Mouse (Mus musculus): Measurements from ENCODE around the gene Erlin1. TPM values are rescaled to one million over a fixed set of nuclear protein-coding genes. Genes with fewer than 3 reads are reported as not detected.

Gene Erlin1
- polyA plus RNA-seq (2014; fragmentation: Nextera tagmentation; extraction: Ambion mirVana), result 12.2 and 13.9 TPM in 2 replicates

DNA sequence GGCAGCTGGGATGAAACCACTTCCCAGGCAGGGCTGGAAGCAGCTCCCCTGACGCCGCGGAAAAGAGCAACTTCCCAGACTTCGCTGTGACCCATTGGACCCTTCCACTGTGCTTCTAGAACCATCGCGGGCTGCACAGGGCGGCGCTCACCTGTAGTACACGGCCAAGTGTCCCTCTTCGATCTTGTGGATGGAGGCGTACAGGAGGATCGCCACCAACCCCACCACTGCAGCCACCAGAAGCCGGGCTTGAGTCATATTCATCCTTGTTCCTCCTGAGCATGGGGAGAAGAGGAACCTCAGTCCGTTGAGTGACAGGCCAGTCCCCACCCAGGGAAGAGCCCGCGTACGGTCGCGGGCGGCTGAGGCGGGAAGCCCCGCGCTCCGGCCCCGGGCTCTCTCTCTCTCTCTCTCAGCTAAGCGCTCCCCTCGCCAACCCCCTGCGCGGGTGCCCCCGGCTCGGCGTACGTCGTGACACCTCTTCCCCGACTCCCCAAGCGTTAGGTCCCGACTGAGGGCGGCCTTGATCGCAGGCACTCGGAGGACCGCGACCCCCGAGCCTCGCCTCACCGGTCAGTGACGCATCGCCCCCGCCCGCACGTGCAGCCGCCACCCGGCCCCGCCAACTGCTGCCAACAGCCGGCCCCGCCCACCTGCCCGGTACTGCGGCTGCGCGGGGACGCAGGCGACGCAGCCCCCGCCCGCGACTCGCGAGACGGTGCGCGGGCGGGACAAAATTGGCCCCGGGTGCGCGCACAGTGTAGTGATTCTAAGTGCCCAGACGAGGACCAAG lies at the start of gene Erlin1:
Erlin1 (minus strand) TSS at position 665 of the 793 bp plus-strand sequence.
- Histone ChIP-seq H3K4me1 (ENCODE audit: control insufficient read depth in 2 of 2, insufficient read depth in 2 of 2, low read length in 2 of 2) (no peaks in the 10 kb centered on the region), H3K9ac (ENCODE audit: low read length) (peak within 1 kb of the TSS; percentile 77), H3K27ac (replicated peaks in 1 of 2; ENCODE audit: control insufficient read depth in 1 of 2, insufficient read depth in 1 of 2, low read depth in 2 of 2, low read length in 2 of 2) (peak within 1 kb of the TSS; percentile 9 to 41; a peak in 3 of 4 replicates), H3K27me3 (ENCODE audit: control insufficient read depth, insufficient read depth, low read length) (no peaks in the 10 kb centered on the region), H3K9me3 (ENCODE audit: control insufficient read depth, low read length) (no peaks in the 10 kb centered on the region), H3K36me3 (ENCODE audit: control insufficient read depth, insufficient read depth, low read length) (peaks cover 39% of the 10 kb centered on the region), H3K4me2 (ENCODE audit: low read length) (peak within 1 kb of the TSS; percentile 76), H3K4me3 (ENCODE audit: control insufficient read depth in 1 of 2, insufficient read depth in 1 of 2, low read depth in 1 of 2, low read length in 2 of 2) (peak within 1 kb of the TSS; percentile 53 to 71)
- WGBS, result under 1% methylated on average over 73 of the region's 75 CpGs
- peak; percentile 90 for ATAC-seq (ENCODE audit: insufficient number of reproducible peaks, insufficient read depth, low FRiP score, low read depth)

DNA sequence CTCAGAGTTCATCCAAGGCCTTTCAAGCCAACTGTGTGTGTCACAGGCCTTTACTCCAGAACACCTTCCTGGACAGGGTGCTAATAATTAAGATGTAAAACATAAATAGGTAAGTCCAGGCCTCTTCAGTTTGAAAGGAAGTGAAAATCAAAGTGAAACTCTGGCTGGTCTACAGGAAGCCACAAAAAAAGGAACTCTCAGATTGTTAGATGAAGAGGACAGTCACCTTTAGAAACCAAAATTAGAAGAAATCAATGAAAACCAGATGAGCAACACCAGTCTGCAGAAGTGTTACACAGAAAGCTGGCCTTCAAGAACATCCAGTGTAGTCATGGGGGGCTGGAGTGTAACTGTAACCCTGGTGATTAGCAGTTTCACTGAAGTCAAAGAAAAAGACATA lies 48.2 kb upstream of the Erlin1 start:
- no peak overlapping the region for H3K9ac ChIP-seq (ENCODE audit: low read length)
- no peak overlapping the region for H3K4me2 ChIP-seq (ENCODE audit: low read length)
- no peak overlapping the region for H3K27ac ChIP-seq (replicated peaks in 1 of 2; ENCODE audit: control insufficient read depth in 1 of 2, insufficient read depth in 1 of 2, low read depth in 2 of 2, low read length in 2 of 2)
- no peaks in the 10 kb centered on the region for H3K9me3 ChIP-seq (ENCODE audit: control insufficient read depth, low read length)
- H3K36me3 ChIP-seq (ENCODE audit: control insufficient read depth, insufficient read depth, low read length), result peaks cover 91% of the 10 kb centered on the region
- no peaks in the 10 kb centered on the region for H3K27me3 ChIP-seq (ENCODE audit: control insufficient read depth, insufficient read depth, low read length)
- no peaks in the 10 kb centered on the region for H3K4me1 ChIP-seq (ENCODE audit: control insufficient read depth in 2 of 2, insufficient read depth in 2 of 2, low read length in 2 of 2)
- ATAC-seq (ENCODE audit: insufficient number of reproducible peaks, insufficient read depth, low FRiP score, low read depth), result no peak
- no peak overlapping the region for H3K4me3 ChIP-seq (ENCODE audit: control insufficient read depth in 1 of 2, insufficient read depth in 1 of 2, low read depth in 1 of 2, low read length in 2 of 2)

DNA sequence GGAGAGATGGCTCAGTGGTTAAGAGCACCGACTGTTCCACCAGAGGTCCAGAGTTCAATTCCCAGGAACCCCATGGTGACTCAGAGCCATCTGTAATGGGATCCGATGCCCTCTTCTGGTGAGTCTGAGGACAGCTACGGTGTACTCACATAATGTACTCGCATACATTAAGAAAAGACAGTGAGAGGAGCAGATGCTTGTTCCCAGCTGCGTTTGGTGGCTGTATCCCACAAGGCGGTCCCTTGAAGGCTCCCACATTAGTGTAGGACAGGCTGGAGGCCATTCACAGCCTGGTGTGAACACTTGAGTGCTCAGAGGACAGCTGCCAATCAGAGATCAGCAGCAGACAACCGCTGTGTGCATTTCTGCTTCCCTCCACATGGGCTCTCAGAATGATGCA lies 42.1 kb upstream of the Erlin1 start:
- no peak overlapping the region for H3K4me3 ChIP-seq (ENCODE audit: control insufficient read depth in 1 of 2, insufficient read depth in 1 of 2, low read depth in 1 of 2, low read length in 2 of 2)
- peaks cover 68% of the 10 kb centered on the region for H3K36me3 ChIP-seq (ENCODE audit: control insufficient read depth, insufficient read depth, low read length)
- no peak overlapping the region for H3K9ac ChIP-seq (ENCODE audit: low read length)
- no peaks in the 10 kb centered on the region for H3K27me3 ChIP-seq (ENCODE audit: control insufficient read depth, insufficient read depth, low read length)
- H3K4me2 ChIP-seq (ENCODE audit: low read length), result no peak overlapping the region
- H3K9me3 ChIP-seq (ENCODE audit: control insufficient read depth, low read length), result no peaks in the 10 kb centered on the region
- H3K4me1 ChIP-seq (ENCODE audit: control insufficient read depth in 2 of 2, insufficient read depth in 2 of 2, low read length in 2 of 2), result peaks cover 4 to 5% of the 10 kb centered on the region in 2 experiments
- no peak overlapping the region for H3K27ac ChIP-seq (replicated peaks in 1 of 2; ENCODE audit: control insufficient read depth in 1 of 2, insufficient read depth in 1 of 2, low read depth in 2 of 2, low read length in 2 of 2)
- no peak for ATAC-seq (ENCODE audit: insufficient number of reproducible peaks, insufficient read depth, low FRiP score, low read depth)
- 68% methylated on average over 7 of the region's 7 CpGs for WGBS

DNA sequence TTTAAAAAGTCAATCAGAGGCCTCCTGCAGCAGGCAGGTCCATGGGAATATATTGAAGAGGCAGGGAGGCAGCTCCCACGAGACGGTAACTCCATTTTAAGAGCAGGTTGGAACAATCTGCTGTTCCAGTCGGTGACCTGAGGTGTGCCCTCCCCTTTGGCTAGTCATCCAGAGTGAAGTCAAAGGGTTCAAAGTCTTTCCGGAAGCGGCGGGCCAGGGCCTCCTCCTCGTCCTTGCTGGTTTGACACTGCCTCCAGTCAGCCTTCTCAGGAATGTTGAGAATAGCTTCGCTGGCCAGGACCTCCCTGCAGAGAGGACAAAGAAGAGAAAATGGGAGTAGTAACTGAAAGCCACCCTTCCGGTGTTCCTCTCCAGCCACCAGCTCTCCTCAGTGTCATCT lies 40.8 kb upstream of the Erlin1 start:
- Histone ChIP-seq H3K27ac (replicated peaks in 1 of 2; ENCODE audit: control insufficient read depth in 1 of 2, insufficient read depth in 1 of 2, low read depth in 2 of 2, low read length in 2 of 2) (no peak overlapping the region), H3K4me1 (ENCODE audit: control insufficient read depth in 2 of 2, insufficient read depth in 2 of 2, low read length in 2 of 2) (peaks cover 5 to 11% of the 10 kb centered on the region in 2 experiments), H3K27me3 (ENCODE audit: control insufficient read depth, insufficient read depth, low read length) (no peaks in the 10 kb centered on the region), H3K4me2 (ENCODE audit: low read length) (no peak overlapping the region), H3K4me3 (ENCODE audit: control insufficient read depth in 1 of 2, insufficient read depth in 1 of 2, low read depth in 1 of 2, low read length in 2 of 2) (no peak overlapping the region), H3K36me3 (ENCODE audit: control insufficient read depth, insufficient read depth, low read length) (peaks cover 57% of the 10 kb centered on the region), H3K9me3 (ENCODE audit: control insufficient read depth, low read length) (no peaks in the 10 kb centered on the region), H3K9ac (ENCODE audit: low read length) (no peak overlapping the region)
- 87% methylated on average over 9 of the region's 9 CpGs for WGBS
- ATAC-seq (ENCODE audit: insufficient number of reproducible peaks, insufficient read depth, low FRiP score, low read depth), result no peak

DNA sequence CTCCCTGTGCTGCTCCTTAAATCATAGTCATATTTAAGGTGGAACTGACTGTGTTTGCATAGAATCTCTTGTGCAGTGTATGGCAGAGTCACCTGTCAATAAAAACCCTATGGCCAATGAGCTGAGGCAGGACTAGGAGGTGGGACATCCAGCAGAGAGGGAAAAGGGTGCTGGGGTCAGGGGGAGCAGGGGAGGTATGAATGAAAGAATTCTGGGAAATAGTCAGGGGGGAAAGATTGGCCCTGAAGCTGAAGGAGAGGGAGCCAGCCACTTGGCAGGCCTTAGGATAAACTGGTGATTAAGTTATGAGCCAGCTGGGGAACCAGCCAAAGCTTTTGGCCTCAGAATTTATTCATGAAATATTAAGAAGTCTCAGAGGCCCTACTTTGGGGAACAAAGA lies 39.4 kb upstream of the Erlin1 start:
- ATAC-seq (ENCODE audit: insufficient number of reproducible peaks, insufficient read depth, low FRiP score, low read depth), result no peak
- no peak overlapping the region for H3K4me2 ChIP-seq (ENCODE audit: low read length)
- no peak overlapping the region for H3K9ac ChIP-seq (ENCODE audit: low read length)
- H3K27ac ChIP-seq (replicated peaks in 1 of 2; ENCODE audit: control insufficient read depth in 1 of 2, insufficient read depth in 1 of 2, low read depth in 2 of 2, low read length in 2 of 2), result no peak overlapping the region
- H3K9me3 ChIP-seq (ENCODE audit: control insufficient read depth, low read length), result no peaks in the 10 kb centered on the region
- peaks cover 45% of the 10 kb centered on the region for H3K36me3 ChIP-seq (ENCODE audit: control insufficient read depth, insufficient read depth, low read length)
- no peak overlapping the region for H3K4me3 ChIP-seq (ENCODE audit: control insufficient read depth in 1 of 2, insufficient read depth in 1 of 2, low read depth in 1 of 2, low read length in 2 of 2)
- no peaks in the 10 kb centered on the region for H3K27me3 ChIP-seq (ENCODE audit: control insufficient read depth, insufficient read depth, low read length)
- H3K4me1 ChIP-seq (ENCODE audit: control insufficient read depth in 2 of 2, insufficient read depth in 2 of 2, low read length in 2 of 2), result peaks cover 5 to 11% of the 10 kb centered on the region in 2 experiments

DNA sequence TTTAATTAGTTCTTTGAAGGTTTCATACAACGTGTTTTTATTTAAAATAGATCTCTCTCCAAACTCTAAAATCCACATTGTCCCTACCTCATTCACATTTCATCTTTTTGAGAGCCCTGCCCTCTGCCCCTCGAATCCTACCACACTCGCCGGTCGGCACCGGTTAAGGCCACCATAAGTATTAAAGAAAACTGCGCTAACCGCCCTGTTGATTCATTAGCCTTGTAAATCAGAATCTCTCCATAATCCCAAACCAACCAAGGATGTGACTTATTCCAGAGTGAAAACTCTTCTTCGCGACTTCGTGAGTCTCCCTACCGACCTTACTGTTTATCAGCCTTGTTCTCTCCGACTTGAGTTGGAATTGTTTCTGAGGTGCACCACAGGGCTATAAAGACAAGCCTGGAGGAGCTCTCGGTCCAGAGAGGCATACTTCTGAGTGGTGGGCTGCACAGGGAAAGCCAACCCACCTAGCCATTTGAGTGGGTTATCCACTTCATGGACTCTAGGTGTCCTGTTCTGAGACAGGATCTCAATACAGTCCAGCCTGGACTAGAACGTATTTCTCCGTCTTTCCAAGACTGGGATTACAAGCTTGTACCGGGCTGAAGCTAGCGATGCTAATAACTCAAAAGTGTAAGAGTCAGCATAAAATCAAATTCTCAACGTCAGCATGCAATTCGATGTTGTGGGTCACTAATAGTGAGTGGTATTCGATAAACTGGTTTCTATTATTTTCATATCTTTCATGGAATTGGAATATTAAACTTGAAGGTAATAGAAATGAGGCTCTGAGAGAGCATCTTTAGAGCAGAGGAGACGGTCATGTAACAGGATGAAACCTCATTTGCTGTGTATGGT lies 38.3 kb upstream of the Erlin1 start:
- ATAC-seq (ENCODE audit: insufficient number of reproducible peaks, insufficient read depth, low FRiP score, low read depth), result no peak
- peak overlapping the region; percentile 96 for H3K9ac ChIP-seq (ENCODE audit: low read length)
- WGBS, result 29% methylated on average over 22 of the region's 22 CpGs

DNA sequence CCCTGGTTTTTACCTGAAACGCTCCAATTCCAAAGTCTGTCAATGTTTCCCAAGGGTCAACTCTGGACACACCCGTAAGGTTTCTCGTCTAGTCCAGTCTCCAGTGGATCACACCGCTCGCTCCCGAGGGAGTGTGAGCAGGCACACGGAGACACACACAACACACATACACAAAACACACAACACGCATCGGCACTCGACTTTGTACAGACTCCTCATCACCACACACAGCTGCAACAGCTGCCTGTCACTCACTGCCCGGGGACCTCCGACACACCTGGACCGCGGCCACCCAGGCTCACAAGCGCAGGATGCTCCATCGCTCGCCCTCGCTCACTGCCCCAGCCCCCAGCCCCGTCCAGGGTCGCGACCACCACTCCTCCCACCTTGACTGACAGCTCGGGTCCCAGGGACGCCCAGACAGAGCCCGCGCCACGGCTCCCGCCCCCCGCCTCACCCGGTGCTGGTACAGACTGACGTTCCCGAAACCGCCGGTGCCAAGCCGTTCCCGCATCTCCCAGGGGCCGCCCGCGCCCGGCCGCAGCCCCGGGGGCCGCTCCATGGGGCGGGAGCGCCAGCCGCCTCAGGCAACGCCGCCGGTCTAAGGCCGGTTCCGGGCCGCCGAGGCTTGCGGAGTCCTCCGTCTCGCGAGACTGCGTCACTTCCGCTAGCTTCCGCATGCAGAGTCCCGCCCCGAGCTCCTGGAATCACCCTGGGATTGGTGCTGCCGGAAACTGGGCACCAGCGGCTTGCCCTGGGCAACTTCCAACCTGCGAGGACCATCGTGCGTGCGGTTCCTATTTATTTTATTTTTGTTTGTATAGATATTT lies 37.5 kb upstream of the Erlin1 start, which contains the start of gene Chuk:
Chuk (minus strand) TSS at position 650 of the 830 bp plus-strand sequence.
- Histone ChIP-seq H3K27ac (replicated peaks in 1 of 2; ENCODE audit: control insufficient read depth in 1 of 2, insufficient read depth in 1 of 2, low read depth in 2 of 2, low read length in 2 of 2) (peak within 1 kb of the TSS in 1 of 2 experiments; percentile 62; a peak in 1 of 4 replicates), H3K27me3 (ENCODE audit: control insufficient read depth, insufficient read depth, low read length) (no peaks in the 10 kb centered on the region), H3K36me3 (ENCODE audit: control insufficient read depth, insufficient read depth, low read length) (peaks cover 25% of the 10 kb centered on the region), H3K9me3 (ENCODE audit: control insufficient read depth, low read length) (no peaks in the 10 kb centered on the region), H3K4me2 (ENCODE audit: low read length) (peak within 1 kb of the TSS; percentile 81), H3K4me1 (ENCODE audit: control insufficient read depth in 2 of 2, insufficient read depth in 2 of 2, low read length in 2 of 2) (peaks cover 5 to 11% of the 10 kb centered on the region in 2 experiments), H3K9ac (ENCODE audit: low read length) (peak within 1 kb of the TSS; percentile 96), H3K4me3 (ENCODE audit: control insufficient read depth in 1 of 2, insufficient read depth in 1 of 2, low read depth in 1 of 2, low read length in 2 of 2) (peak within 1 kb of the TSS; percentile 71 to 98)
- under 1% methylated on average over 67 of the region's 67 CpGs for WGBS
- ATAC-seq (ENCODE audit: insufficient number of reproducible peaks, insufficient read depth, low FRiP score, low read depth), result peak; percentile 97

More for the DNA sequence above, 38.3 kb upstream of the Erlin1 start:
- H3K4me3 ChIP-seq (ENCODE audit: control insufficient read depth in 1 of 2, insufficient read depth in 1 of 2, low read depth in 1 of 2, low read length in 2 of 2), result peak overlapping the region; percentile 44 to 98
- H3K27ac ChIP-seq (replicated peaks in 1 of 2; ENCODE audit: control insufficient read depth in 1 of 2, insufficient read depth in 1 of 2, low read depth in 2 of 2, low read length in 2 of 2), result no peak overlapping the region; a peak in 1 of 4 replicates
- H3K9me3 ChIP-seq (ENCODE audit: control insufficient read depth, low read length), result no peaks in the 10 kb centered on the region
- peak overlapping the region; percentile 81 for H3K4me2 ChIP-seq (ENCODE audit: low read length)
- peaks cover 34% of the 10 kb centered on the region for H3K36me3 ChIP-seq (ENCODE audit: control insufficient read depth, insufficient read depth, low read length)
- H3K27me3 ChIP-seq (ENCODE audit: control insufficient read depth, insufficient read depth, low read length), result no peaks in the 10 kb centered on the region
- peaks cover 5 to 11% of the 10 kb centered on the region in 2 experiments for H3K4me1 ChIP-seq (ENCODE audit: control insufficient read depth in 2 of 2, insufficient read depth in 2 of 2, low read length in 2 of 2)
